ENCODE assay signal across 8 mouse cellular contexts in the genomic region with DNA sequence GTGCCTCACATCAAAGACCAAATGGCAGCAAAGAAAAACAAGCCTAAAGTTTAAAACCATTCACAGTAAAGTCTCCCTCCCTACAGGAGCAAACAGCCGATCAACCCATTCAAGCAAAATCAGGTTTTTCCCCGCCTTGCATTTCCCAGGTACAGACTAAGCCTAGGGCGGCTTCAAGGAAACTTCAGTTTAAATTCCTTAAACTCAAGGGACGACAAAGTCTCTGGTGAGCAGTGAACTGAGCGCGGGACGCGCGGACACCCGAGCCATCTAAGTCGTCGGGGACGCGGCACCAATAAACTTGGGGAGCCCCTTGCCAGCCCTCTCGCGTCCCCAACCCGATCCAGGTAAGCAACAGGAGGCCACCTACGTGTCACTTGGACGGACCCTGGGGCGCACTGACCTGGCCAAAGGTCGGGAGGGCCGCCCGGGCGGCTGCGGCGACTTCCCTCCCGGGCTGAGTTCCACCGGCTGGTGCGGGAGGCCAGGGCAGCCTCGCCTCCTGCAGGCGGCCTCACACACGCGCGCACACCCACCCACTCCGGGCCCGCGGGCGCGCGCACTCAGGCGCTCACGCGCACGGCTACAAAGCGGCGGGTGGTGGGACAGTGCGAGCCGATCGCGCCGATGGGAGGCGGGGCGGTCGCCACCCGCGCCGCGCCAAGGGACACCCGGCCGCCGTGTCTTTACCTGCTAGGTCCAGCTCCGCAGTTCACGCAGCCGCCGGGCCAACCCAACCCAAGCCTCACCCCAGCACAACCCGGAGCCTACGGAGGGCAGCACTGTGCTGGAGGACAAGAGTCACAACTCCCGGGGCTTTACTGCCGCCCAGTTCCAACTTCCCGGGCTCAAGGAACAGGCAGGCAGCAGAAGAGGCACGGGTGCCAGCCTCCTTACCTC. TPM values are rescaled to one million over a fixed set of nuclear protein-coding genes. Genes with fewer than 3 reads are reported as not detected.
DNase-seq lines count a peak whose midpoint lies in the region; ATAC-seq and TF ChIP-seq lines count a peak whose summit lies in the region.

No protein-coding gene starts in this region.

- intact Hi-C loops in heart, postnatal 10 days (cut with DNase I) = loop anchor here (2.0 to 10.0 kb wide), 3 partner anchors 109 to 288 kb away; no protein-coding TSS in a partner anchor

- H3K4me3 ChIP-seq in C2C12 (ENCODE audit: insufficient read depth, poor library complexity, severe bottlenecking) = peak overlapping the region; percentile 56
- H3K4me3 ChIP-seq in brown adipose tissue, adult 24 weeks (ENCODE audit: insufficient read depth, low read depth, low read length) = peak overlapping the region; percentile 66
- peak overlapping the region; percentile 69 for H3K4me3 ChIP-seq in forebrain, embryonic 13.5 days
- peak overlapping the region; percentile 82 for H3K4me3 ChIP-seq in lung, embryonic 16.5 days (ENCODE audit: low read length)

- H3K79me3 ChIP-seq in C2C12 (ENCODE audit: low read depth) = peaks cover 25% of the 10 kb centered on the region

- peak; percentile 81 to 83 for DNase-seq in heart, postnatal 10 days
- peak; percentile 33 to 46 for DNase-seq in layer of hippocampus, adult 18-20 months (ENCODE audit: low spot score in 2 of 2)
- DNase-seq in ovary, postnatal 14 days (ENCODE audit: low spot score) = peak; percentile 64
- peak; percentile 58 for DNase-seq in thymus, postnatal 25 days

- H3ac ChIP-seq in C2C12 (ENCODE audit: control insufficient read depth, insufficient read length, low read depth) = peak overlapping the region; percentile 95

- H3K9ac ChIP-seq in forebrain, embryonic 13.5 days = peak overlapping the region; percentile 74
- peak overlapping the region; percentile 84 for H3K9ac ChIP-seq in lung, embryonic 16.5 days (ENCODE audit: low read length)

- under 1% methylated on average over 71 of the region's 71 CpGs for WGBS in forebrain, embryonic 13.5 days
- under 1% methylated on average over 59 of the region's 71 CpGs for WGBS in lung, embryonic 16.5 days

- H3K4me1 ChIP-seq in brown adipose tissue, adult 24 weeks (ENCODE audit: control insufficient read depth, insufficient read depth, insufficient read length, low read length) = no peaks in the 10 kb centered on the region
- peaks cover 9% of the 10 kb centered on the region for H3K4me1 ChIP-seq in forebrain, embryonic 13.5 days
- peaks cover 13% of the 10 kb centered on the region for H3K4me1 ChIP-seq in lung, embryonic 16.5 days (replicated peaks; ENCODE audit: control insufficient read depth, insufficient read depth, low read length)

- no peaks in the 10 kb centered on the region for H3K9me3 ChIP-seq in forebrain, embryonic 13.5 days (replicated peaks)
- no peaks in the 10 kb centered on the region; the same call in 1 of the 2 replicates for H3K9me3 ChIP-seq in lung, embryonic 16.5 days (ENCODE audit: control insufficient read depth, low read length)

- H3K79me2 ChIP-seq in C2C12 (ENCODE audit: control insufficient read depth, insufficient read depth) = peaks cover 48% of the 10 kb centered on the region

- H3K27me3 ChIP-seq in C2C12 (ENCODE audit: control insufficient read depth, insufficient read depth, insufficient read length) = no peaks in the 10 kb centered on the region
- H3K27me3 ChIP-seq in forebrain, embryonic 13.5 days = 0 out of 2 replicates have a peak, but pooled peaks cover 3% of the 10 kb centered on the region
- no peaks in the 10 kb centered on the region for H3K27me3 ChIP-seq in lung, embryonic 16.5 days (ENCODE audit: control insufficient read depth, insufficient read depth, low read depth, low read length)

- peak overlapping the region; percentile 95 for H3K4me2 ChIP-seq in forebrain, embryonic 13.5 days
- H3K4me2 ChIP-seq in lung, embryonic 16.5 days (ENCODE audit: low read depth, low read length) = peak overlapping the region; percentile 85

- H3K36me3 ChIP-seq in C2C12 (ENCODE audit: control insufficient read depth, insufficient read depth) = peaks cover 17% of the 10 kb centered on the region
- H3K36me3 ChIP-seq in forebrain, embryonic 13.5 days (ENCODE audit: poor library complexity, severe bottlenecking) = no peaks in the 10 kb centered on the region
- H3K36me3 ChIP-seq in lung, embryonic 16.5 days (ENCODE audit: control insufficient read depth, insufficient read depth, low read length) = no peaks in the 10 kb centered on the region

- ATAC-seq in forebrain, embryonic 13.5 days = peak; percentile 88
- peak; percentile 95 for ATAC-seq in lung, embryonic 16.5 days (ENCODE audit: low read depth)

- peak overlapping the region; percentile 19 for H3K27ac ChIP-seq in brown adipose tissue, adult 24 weeks (replicated peaks; ENCODE audit: low read depth, low read length)
- peak overlapping the region; percentile 69 for H3K27ac ChIP-seq in forebrain, embryonic 13.5 days
- peak overlapping the region; percentile 91 for H3K27ac ChIP-seq in lung, embryonic 16.5 days (ENCODE audit: low read length)

- peak; percentile 10 for TF ChIP-seq CTCF in C2C12 (IDR thresholded peaks at IDR 0.05; ENCODE audit: control insufficient read depth, insufficient read depth, insufficient read length)

TF ChIP-seq in C2C12, 6 proteins besides CTCF, POLR2A, EP300 and RAD21:
- TF ChIP-seq CEBPB (IDR thresholded peaks at IDR 0.05; ENCODE audit: low read depth) = no peak

RNA-seq across cellular contexts. Expression of a gene that starts 0.7 kb away (rescaled TPM):
- 14.4 TPM for polyA plus RNA-seq in C2C12 (2012; fragmentation: generic; extraction: Trizol)
- polyA plus RNA-seq in brown adipose tissue, adult 24 weeks (2012; ENCODE audit: insufficient read depth, insufficient read length, missing spikeins) = 3.8 and 5.1 TPM in 2 replicates
- 29.9 and 35.7 TPM in 2 replicates for polyA plus RNA-seq in forebrain, embryonic 13.5 days (2015; fragmentation: Nextera tagmentation; extraction: Ambion mirVana)
- total RNA-seq in heart, postnatal 10 days (2021) = 10 to 100 TPM; 20.6 to 25.3 TPM
- 10 to 100 TPM; 18.0 to 21.2 TPM for total RNA-seq in layer of hippocampus, adult 18-20 months (2021)
- polyA plus RNA-seq in lung, embryonic 16.5 days (2015; fragmentation: Nextera tagmentation; extraction: Ambion mirVana) = 43.7 and 44.4 TPM in 2 replicates

Comparison
In these comparisons a context has a peak if more than half of its experiments do, and no peak if none do; other contexts are left out.
1. Peak in every context shown above with its lines: DNase-seq, ATAC-seq, H3K4me3 ChIP-seq and H3K27ac ChIP-seq.
2. H3K27ac ChIP-seq: peak in every context shown above with its lines; median percentile 91 in lung, embryonic 16.5 days; 69 in forebrain, embryonic 13.5 days; 19 in brown adipose tissue, adult 24 weeks.